Mouse (Mus musculus): ENCODE results near the gene Tsga10ip.

Tsga10ip gene

DNA sequence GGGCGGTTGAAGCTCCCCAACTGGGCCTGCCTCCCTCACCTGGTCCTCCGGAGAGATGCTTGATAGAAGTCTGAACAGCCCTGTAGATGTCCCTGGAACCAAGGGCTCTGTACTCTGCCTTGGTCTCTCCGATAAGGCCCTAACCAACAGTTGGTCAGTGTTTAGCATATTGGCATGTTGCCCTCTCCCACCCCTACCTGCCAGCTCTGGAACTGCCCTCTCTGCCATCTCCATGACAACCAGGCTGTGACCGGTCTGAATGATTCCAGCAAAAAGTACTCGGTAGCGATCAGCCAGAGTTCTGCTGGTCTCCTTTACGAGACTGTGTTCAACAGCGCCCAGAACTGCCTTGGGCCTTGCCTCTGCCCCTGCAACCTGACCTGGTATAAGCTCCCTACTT is at the start of gene Tsga10ip:
Gene Tsga10ip (minus strand): TSS at position 234 of the 400 bp plus-strand sequence.
- no peak for DNase-seq (ENCODE audit: low spot score)

DNA sequence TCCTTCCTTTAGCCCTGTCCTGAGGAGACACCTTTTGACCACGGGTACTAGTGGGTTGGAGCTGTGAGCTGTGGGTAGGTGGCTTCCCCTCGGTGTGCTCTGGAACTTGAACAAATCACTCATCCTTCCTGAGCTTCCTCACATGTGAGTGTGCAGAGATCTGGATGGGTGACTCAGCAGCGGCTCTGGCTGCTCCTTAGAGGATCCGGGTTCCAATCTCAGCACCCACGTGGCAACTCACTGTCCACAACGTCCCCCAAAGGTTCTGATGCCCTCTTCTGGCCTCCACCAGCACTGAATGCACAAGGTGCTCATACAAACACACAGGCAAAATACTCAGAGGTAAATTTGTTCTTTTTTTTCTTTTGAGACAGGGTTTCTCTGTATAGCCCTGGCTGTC is 49.4 kb upstream of the Tsga10ip start:
- no peak for DNase-seq (ENCODE audit: low spot score)

DNA sequence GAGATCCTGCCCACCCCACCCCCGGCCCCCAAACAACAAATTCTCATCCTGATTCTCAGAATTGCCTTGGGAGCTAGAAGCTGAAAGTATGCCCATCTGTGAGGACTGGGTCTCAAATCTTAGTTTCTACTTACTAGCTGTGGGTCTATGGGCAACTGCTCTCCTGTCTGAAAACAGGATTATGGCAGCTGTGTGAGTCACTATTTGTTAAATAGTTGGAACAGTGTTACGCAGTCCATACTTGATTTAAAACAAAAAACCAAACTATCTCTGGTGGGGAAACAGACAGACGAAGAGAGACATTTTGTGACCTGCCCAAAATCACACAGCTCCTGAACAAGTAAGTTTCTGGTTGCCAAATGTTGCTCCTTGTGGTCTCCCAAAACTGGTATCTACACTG is 47.3 kb upstream of the Tsga10ip start:
- no peak for DNase-seq (ENCODE audit: low spot score)

DNA sequence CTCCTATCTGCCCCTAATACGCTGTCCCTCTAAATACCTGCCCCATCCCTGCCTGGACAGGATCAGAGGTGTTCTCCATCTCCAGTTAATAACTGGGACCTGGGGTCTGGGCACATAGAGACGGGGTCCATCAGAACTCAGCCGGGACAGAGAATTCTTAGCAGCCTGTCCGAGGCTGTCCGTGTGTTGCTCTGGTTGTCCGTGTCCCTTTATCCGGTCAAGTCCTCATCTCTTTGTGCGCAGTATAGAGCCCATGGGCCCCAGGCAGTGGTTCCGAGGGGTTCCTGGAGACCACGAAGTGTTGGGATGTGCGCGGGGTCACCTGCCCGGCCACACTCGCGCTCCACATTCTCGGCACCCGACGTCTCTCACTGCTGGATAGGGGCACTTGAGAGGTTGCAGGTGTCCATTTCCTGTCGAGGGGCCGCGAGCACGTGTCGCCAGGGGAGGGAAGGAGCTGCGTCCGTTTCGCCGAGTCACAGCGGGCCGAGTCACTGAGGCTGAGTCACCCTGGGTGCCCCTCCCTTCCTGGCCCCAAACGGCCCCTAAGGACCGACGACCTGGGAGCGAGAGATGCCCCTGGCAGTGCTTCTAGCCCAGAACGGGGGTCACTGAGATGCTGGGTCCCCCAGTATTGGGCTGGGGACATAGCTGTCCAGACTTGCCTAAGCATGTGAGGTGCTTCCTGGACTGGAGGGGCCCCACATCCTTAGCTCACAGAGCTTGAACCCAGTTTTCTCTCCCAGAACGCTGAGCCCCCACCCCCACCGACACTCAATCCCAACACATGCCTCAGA is 46.2 kb upstream of the Tsga10ip start:
- DNase-seq (ENCODE audit: low spot score) = no peak

DNA sequence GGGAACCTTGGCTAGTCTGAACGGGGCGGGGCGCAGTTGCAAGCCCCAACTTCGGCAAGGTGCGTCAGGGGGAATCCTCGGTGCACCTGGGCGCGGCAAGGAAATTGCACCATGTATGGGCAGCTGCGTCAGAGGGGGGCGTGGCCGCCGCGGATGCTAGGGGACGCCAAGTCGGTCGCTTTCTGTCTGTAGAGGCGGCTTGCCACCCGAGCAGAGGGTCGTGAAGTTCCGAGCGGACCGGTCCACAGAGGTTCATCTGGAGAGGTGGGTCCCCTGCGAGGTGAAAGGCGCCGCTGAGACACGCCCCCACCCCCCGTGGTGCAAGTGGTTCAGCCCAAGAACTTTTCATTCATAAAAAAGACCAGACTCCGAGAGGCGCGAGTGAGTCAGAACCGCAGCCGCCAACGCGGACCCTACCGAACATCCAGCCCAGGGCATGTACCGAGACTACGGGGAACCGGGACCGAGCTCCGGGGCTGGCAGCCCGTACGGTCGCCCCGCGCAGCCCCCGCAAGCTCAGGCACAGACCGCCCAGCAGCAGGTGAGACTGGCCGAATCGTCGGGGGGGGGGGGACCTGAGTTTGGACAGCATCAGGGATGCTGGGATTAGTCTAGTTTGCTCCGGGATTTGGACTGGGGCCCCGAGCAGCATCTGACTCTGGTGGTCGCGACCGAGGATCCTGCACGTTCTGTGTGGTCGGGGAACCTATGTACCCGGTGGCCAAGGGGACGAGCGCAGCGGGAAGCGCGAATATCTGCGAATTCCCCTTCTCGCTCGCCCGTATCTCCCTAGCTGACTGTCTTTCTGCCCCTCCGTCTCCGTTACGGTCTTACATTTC is 45.4 kb upstream of the Tsga10ip start, which contains the start of gene Fosl1:
Gene Fosl1 (plus strand): TSS at position 33 of the 839 bp plus-strand sequence.
- DNase-seq (ENCODE audit: low spot score) = peak; percentile 68

DNA sequence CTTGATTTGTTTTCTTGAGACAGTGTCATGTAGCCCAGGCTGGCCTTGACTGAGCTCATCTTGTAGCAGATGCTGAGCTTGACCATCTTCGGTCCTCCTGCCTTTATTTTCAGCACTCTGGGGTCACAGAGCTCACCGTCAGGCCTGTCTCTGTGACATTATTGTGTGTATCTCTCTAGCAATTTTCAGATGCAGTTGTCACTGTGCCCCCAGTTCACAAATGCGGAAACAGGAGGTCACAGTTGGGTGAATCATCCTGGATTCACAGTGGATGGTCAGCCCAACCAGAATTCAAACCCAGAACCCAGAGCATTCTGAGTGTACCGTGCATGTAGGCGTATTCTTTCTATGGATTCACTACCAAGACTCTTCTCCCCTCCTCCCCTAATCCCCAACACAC is 43.4 kb upstream of the Tsga10ip start:
- no peak for DNase-seq (ENCODE audit: low spot score)

DNA sequence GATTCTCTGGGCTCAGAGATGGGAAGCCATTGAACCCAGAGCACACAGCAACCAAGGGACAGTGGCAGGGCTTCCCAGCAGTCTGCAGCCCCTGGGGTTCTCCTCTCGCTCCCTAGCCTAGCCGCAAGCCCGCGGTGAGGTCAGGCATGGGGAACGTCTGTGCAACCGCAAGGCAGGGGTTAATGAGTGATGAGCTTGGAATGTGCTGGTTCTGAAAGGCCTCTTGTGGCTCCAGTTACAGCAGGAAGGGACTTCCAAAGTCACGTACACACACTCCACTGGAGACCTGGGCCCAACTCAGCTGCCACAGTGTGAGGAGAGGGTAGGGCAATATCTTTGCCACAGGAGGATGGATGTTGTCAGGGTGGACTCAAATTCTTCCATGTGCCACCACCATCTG is 42.6 kb upstream of the Tsga10ip start:
- DNase-seq (ENCODE audit: low spot score) = no peak

DNA sequence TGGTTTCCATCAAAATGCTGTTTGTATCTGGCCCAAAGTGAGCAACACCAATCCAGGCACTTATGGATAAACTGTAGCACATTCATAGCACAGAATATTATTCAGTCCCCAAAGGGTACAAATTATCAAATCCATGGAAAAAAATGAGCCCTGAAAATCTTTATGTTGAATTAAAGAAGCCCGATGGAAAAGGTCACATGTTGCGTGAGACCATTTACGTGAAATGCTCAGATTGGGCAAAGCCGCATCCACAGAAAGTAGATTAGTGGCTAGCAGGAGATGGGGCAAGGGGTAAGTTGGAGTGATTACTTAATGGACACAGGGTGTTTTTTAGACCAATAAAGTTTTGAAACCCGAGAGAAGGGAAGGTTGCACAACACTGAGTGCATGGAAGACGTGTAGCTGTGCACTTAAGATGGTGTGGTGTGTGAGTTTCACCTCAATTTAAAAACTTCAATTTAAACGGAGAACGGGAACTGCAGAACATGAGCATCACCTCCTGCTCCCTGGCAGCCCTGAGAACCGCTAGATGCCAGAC is 42.1 kb upstream of the Tsga10ip start:
- no peak for DNase-seq (ENCODE audit: low spot score)

DNA sequence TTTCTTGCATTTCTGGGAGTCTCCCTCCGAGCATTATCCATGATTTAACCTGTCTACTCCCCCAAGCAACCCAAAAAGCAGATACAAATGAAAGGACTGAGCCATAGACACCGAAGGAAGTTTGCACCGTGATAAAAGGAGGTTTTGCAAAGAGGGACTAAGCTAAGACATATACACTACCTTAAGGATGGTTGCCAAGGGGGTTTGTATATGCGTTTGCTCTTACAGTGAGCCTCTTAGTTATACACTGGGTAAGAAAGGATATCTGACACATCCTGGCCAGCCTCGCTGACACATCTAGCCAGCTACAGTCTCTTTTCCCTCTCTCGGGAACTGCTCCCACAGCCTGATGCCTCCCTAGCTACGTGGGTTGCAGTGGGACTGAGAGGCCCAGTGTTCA is 31.6 kb upstream of the Tsga10ip start:
- no peak for DNase-seq (ENCODE audit: low spot score)

DNA sequence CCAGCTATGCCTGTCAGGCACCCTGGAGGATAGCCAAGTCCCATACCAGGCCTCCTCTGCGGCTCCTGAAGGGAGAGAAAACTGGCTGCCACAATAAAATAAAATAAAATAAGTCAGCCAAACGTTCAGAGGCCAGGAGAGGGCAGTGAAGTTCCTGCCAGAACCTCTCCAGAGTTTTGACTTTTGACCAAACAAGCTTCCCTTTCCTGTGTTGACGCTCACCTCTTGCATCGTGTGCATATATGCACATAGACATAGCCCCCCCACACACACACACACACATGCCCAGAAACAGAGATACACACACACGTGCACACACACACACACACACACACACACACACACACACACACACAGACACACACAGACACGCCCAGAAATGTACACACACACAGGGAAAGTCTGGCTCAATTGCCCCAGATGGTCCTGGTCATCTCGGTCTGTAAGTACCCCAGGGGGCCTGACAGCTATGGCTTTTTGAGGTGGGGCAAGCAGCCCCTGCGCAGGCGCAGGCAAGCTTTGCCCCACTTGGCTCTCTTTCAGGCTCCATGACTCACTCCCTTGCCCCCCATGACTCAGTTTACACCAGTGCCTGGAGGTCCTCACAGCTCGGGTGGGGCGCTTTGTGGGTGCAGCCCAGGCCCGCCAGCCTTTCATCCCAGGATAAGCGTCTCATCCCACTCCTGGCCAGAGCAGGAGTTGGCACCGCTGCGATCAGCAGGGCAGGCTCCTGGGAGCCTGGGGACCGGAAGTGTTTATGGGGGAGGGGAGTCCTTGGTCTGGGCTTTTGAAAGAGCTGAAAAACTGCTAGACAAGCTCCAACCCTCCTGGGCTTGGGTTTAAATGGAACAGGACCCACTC is 30.9 kb upstream of the Tsga10ip start:
- DNase-seq (ENCODE audit: low spot score) = peak; percentile 72

DNA sequence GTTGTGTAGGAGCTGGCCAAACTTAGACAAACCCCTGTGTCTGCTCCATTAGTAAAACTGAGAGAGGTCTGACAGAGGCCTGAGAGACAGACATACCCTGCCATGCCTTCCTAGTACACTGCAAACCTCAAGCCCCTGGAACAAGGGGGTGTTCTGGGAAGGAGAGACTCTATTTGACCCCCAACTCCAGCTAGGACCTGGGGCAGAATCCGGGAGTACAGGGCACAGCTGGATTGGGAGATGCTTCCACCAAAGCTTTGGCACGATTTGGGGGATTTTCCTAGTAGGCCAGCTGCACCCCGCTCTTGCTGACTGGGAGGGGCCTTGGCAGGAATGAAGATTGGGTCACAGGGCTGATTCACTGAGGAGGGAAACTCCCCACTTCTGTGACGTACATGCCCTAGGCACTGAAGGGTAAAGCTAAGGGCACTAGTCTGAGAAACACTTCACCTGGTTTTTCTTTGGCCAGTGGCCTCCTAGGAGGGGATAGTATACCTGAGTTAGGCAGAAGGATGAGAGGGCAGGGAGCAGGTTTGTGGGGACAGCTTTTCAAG is 29.7 kb upstream of the Tsga10ip start:
- no peak for DNase-seq (ENCODE audit: low spot score)

DNA sequence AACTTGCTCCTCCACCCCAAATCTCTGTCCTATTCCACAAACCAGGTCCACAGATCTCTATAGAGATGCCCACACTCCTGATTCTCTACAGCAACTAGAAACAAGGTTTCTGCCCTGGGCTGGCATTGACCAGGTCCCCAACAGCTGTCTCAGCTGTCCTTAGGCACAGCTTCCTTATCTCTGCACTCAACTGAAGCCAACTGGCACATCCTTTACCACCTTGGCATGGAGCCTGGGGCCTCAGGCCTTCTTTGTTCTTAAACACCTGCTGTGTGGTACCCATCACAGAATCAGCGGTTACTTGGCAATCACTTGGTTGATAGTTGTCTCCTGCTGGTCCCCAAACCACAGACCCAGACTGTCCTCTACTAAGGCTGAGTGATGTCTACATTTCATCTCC is 28.1 kb upstream of the Tsga10ip start:
- DNase-seq (ENCODE audit: low spot score) = no peak

DNA sequence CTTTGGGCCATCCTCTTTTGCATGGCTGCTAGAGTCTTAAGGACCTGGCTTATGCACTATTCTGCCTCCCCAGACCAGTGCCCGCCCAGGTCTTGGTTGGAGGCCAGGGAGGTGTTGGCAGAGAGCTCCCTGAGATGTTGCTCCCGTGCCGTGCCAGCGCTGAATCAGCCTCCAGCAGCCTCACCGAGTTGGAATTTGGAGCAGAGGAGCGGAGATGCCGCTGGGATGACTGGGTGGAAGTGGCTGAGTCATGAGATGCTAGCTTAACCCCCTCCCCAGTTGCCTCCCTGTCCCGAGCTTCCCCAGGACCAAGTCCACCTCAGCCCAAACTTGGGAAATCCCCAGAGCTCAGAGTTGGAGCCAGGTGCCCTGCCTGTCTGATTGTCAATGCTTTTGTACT is 27.5 kb upstream of the Tsga10ip start:
- DNase-seq (ENCODE audit: low spot score) = no peak

DNA sequence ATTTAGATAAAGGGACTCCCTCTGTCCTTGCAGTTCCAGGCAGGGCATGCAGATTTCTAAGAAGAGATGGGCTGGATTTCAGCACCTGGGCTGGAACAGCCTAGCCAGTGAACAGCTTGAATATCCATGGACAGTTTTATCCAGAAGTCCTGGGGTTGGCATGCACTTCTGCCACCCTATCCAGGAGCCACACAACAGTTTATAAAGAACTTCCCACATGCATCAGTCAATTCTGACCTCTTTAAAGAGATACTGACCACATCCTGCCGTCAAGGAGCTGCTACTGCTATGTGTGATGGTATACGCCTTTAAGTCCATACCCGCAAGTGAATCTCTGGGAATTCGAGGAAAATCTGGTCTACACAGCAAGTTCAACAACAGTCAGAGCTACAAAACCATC is 26.9 kb upstream of the Tsga10ip start:
- no peak for DNase-seq (ENCODE audit: low spot score)

DNA sequence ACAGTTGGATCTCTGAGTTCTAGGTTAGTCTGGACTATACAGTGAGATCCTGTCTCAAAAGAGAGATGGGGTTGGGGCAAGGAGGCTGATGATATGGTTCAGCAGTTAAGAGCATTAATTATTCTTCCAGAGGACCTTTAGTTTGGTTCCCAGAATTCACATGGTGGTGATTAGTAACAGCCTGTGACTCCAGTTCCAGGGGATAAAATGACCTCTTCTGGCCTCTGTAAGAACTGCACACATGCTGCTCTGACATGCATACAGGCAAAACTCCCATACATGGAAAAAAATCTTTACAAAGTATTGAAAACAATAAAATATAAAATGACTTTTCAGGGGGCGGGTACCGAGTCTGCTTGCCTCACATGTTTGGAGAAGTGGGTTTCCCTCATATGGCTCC is 25.8 kb upstream of the Tsga10ip start:
- DNase-seq (ENCODE audit: low spot score) = peak; percentile 70

DNA sequence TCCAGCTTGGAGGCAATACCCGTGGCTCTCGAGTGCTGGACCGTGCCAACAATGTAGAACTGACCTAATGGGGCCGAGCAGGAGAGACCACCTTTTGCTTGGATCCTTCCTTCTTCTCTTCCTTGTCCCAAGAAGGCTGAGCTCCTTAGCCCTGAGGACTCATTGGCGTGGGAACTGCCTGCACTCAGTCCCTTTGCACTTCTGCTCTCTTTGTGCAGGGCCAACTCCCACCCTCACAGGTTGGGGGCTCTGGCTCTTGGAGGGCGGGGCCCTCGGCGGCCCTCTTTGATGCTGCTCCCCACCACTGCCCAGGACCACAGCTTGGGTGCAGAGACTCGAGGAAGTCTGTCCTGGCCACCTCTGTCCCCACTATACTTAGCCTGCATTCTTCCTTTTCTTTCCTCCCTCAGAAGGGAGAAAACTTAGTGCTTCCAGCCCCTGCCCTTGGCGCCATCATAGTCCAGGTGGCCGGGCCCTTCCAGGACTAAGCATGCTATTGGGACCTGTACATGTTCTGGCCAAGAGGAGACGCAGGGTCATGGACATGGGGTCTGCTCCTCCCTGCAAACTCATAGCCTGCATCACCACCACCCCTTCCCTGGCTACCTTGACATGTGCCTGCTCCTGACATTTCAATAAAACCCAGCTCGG is 24.4 kb upstream of the Tsga10ip start:
- DNase-seq (ENCODE audit: low spot score) = no peak

DNA sequence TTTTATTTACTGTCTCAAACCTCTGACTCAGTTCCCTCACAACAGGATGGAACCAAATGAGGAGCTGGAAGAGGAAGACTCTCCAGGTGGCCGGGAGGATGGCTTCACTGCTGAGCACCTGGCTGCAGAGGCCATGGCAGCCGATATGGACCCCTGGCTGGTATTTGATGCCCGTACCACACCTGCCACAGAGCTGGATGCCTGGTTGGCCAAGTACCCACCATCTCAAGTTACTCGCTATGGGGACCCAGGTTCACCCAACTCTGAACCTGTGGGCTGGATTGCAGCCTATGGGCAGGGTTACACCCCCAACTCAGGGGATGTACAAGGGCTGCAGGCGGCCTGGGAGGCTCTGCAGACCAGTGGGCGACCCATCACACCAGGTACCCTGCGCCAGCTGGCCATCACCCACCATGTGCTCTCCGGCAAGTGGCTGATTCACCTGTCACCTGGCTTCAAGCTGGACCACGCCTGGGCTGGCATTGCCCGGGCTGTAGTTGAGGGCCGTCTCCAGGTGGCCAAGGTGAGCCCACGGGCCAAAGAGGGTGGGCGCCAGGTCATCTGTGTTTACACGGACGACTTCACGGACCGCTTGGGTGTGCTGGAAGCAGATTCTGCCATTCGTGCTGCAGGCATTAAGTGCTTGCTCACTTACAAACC is 23.7 kb upstream of the Tsga10ip start:
- no peak for DNase-seq (ENCODE audit: low spot score)

DNA sequence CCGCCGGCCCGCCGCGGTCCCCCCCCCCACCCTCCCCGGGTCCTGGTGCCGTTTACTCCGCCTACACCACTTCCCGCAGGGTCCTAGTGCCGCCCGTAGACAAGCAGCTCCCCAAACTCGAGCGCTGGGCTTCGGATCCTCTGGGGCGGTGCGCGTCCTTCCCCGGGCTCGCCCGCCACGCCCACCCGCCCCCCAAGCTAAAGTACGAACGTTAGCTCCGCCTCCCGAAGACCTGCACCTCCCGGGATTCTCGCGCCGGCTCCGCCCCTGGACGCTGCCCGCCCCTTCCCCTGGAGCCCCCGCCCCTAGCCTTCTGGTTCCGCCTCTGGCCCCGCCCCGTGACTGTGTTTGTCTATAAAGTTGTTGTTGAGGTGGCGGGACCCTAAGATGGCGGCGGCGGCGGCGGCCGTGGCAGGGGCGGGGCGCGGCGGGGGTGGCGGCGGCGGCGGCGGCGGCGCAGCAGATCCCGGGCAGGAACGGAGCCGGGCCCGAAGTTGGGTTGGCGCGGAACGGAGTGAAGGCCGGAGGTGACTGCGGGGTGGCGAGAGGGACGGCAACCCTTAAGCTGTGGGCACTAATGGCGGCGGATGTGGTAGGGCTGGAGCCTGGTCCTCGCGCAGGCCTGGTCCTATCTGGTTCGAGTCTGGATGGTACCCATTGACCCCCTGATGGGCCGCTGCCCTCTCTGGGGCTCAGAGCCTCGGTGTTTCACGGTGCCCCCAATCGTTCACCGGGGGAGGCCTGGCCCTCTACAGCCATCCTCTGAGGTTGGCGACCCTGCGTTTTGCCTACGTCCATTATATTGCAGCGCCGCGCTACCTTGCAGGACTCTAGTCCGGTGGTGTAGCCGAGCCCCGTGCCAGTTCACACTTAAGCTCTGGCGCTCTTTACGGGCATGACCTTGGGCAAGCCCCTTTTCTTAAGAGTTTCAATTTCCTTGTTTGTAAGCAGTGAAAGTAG is 22.7 kb upstream of the Tsga10ip start, which contains the start of the genes Drap1 and AI837181:
Gene Drap1 (minus strand): TSS at position 198 of the 960 bp plus-strand sequence.
Gene AI837181 (plus strand): TSS at position 363 of the 960 bp plus-strand sequence.
- DNase-seq (ENCODE audit: low spot score) = peak; percentile 98

DNA sequence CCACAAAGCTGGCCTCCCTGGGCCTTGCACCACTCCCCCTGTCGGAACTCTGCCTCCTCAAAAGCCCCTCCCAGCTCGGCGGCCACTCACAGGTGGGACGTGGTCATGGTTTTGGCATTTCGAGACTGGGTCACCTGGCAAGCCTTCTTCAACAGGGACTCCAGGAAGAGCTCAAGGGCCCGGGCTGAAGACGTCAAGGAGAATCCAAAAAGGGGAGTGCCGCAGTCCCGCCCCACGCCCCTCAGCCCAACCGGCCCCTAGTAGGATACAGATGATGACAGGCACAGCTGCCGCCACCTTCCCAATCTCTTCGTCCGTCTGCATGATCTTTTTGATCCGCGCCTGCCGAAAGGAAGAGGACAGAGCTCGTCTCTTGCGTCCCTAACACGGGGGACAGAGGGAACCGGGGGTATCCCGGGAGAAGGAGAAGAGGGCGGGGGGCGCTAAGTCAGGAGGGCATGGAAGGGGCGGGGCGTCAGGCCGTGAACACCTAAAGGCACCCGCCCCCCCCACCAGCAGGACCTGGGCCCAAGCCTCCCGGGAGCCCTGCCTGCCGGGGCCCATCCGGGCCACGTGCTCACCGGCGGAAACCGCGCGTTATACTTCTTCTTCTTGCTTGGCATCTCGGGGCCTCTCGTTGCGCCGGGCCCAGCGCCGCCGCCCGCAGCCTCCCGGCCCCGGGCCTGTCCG is 21.9 kb upstream of the Tsga10ip start:
- DNase-seq (ENCODE audit: low spot score) = peak; percentile 81

Data from embryo, embryonic 10.5 days (tissue).